Mouse (Mus musculus) bone marrow macrophage, adult 2 months (primary cell): Measurements from ENCODE around the gene Pdk2.

Source experiments
- CTCF ChIP-seq: IDR thresholded peaks from 2 replicates; pipeline ENCODE4 v1.5.1; 2012; ENCODE audit warnings: low read depth, mild to moderate bottlenecking, low read length, moderate library complexity
- POLR2A ChIP-seq: IDR thresholded peaks from 2 replicates; pipeline ENCODE4 v1.6.1; 2012; ENCODE audit warnings: mild to moderate bottlenecking, low read depth, low read length, borderline replicate concordance

GRCm38 (mm10) chr11:94992754-94993606 lies 48.2 kb downstream of the Pdk2 start:
- TF ChIP-seq CTCF (no peak), POLR2A (no peak)
